Mouse (Mus musculus) hindbrain, postnatal 0 days (tissue): ENCODE results near the gene Frrs1. TPM values are rescaled to one million over a fixed set of nuclear protein-coding genes. Genes with fewer than 3 reads are reported as not detected.

Experiments
- ATAC-seq: fragments of 200-750 bp; cut with Nextera tagmentation; 2 replicates; pipeline ENCODE4 v1.8.0; 2017; ENCODE audit warnings: mild to moderate bottlenecking, moderate TSS enrichment, moderate library complexity
- DNase-seq: peaks from one replicate; pipeline ENCODE4 v3.0.0-alpha.2; 2015; ENCODE audit warnings: low spot score
- H3K27ac ChIP-seq: fragments of 300-500 bp; sonication (generic); 2 replicates; pipeline ENCODE4 v1.5.1; 2014; ENCODE audit warnings: mild to moderate bottlenecking
- H3K27me3 ChIP-seq: fragments of 300-500 bp; sonication (generic); 2 replicates; pipeline ENCODE4 v1.6.1; 2014; ENCODE audit warnings: low read length, mixed read lengths; ENCODE audit not compliant: insufficient read depth
- H3K36me3 ChIP-seq: fragments of 300-500 bp; sonication (generic); 2 replicates; pipeline ENCODE4 v1.6.1; 2014; ENCODE audit warnings: low read length, mixed read lengths; ENCODE audit not compliant: insufficient read depth
- H3K4me1 ChIP-seq: fragments of 300-500 bp; sonication (generic); 2 replicates; pipeline ENCODE4 v1.6.1; 2014; ENCODE audit warnings: antibody characterized with exemption, low read length, mixed read lengths; ENCODE audit not compliant: insufficient read depth
- H3K4me2 ChIP-seq: fragments of 300-500 bp; sonication (generic); 2 replicates; pipeline ENCODE4 v1.6.1; 2014; ENCODE audit warnings: low read depth, mild to moderate bottlenecking, low read length, moderate library complexity, mixed read lengths
- H3K4me3 ChIP-seq: fragments of 300-500 bp; sonication (generic); 2 replicates; pipeline ENCODE4 v1.5.1; 2014; ENCODE audit warnings: low read length
- H3K9ac ChIP-seq: fragments of 300-500 bp; sonication (generic); replicated peaks from 2 replicates; pipeline ENCODE4 v1.6.1; 2014; ENCODE audit warnings: mild to moderate bottlenecking, low read length, moderate library complexity, mixed read lengths
- H3K9me3 ChIP-seq: fragments of 300-500 bp; sonication (generic); 2 replicates; pipeline ENCODE4 v1.6.1; 2016; ENCODE audit warnings: low read length, mixed read lengths
- CTCF ChIP-seq: IDR thresholded peaks from 2 replicates; pipeline ENCODE4 v1.5.1; 2016; ENCODE audit warnings: antibody characterized with exemption, control low read depth, low read depth
- WGBS: fragments of 180-500 bp; shearing (Covaris S2); extraction: QIAGEN DNeasy Blood & Tissue Kit; methylation state at CpG from one replicate; pipeline ENCODE4 v1.1.7; 2014; 5-methylcytosine and 5-hydroxymethylcytosine counted together
- polyA plus RNA-seq: library from polyadenylated mRNA; unstranded; fragments of >200 nt; fragmentation: Nextera tagmentation; extraction: Ambion mirVana; gene quantifications from 2 replicates; pipeline ENCODE4 v1.2.1, GENCODE M21; 2015
- total RNA-seq: library from RNA; depleted of rRNA; stranded (reverse); fragments of >200 nt; gene quantifications from 2 replicates; pipeline ENCODE4 v1.2.3, GENCODE M21; 2014

Frrs1 gene
- total and polyA plus RNA-seq, 2 experiments from 2014 or later, result 4.1 to 6.0 TPM

DNA sequence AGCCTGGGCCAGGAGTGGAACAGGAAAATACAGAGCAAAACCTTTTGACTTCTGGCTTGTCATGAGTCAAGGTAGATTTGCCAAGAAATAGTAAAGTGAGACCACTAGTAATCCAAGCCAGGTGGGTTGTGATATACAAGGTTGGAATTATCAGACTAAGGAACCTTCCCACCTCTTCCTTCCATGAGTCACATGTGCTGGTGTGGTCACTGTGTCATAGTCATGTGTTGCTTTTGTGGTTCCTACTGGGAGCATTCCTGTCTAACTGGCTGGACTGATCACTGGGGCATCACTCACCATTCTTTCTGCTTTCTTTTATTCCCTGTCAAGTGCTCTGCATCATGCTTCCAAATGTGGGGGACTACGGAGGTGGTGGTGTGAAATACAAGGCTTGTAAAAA is 11.2 kb upstream of the Frrs1 start:
- Histone ChIP-seq H3K27me3 (no peaks in the 10 kb centered on the region), H3K9ac (no peak overlapping the region), H3K36me3 (no peaks in the 10 kb centered on the region), H3K9me3 (no peaks in the 10 kb centered on the region), H3K4me1 (no peaks in the 10 kb centered on the region), H3K4me2 (no peak overlapping the region), H3K27ac (no peak overlapping the region), H3K4me3 (no peak overlapping the region)
- no peak for ATAC-seq
- DNase-seq, result no peak
- 100% methylated on average over 1 of the region's 1 CpGs for WGBS
- TF ChIP-seq CTCF, result no peak

DNA sequence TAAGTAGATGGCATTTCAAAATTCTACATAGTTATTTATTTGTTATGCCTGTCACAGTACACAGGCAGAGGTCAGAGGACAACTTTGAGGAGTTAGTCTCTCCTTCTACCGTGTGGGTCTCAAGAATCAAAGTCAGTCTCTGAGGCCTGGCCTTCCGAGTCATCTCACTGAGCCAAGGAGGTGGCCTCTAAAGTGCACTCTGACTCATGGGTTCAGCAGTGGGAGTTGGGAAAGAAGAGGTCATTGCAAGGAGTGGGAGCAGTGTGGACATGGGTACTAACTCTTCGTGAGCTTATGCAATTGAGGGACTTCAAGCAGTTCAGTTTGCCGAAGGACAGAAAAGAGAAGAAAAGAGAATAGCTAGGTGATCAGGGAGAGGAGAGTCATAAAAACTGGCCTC is 10.3 kb upstream of the Frrs1 start:
- Histone ChIP-seq H3K4me2 (no peak overlapping the region), H3K27me3 (no peaks in the 10 kb centered on the region), H3K9ac (no peak overlapping the region), H3K36me3 (no peaks in the 10 kb centered on the region), H3K9me3 (no peaks in the 10 kb centered on the region), H3K27ac (no peak overlapping the region), H3K4me3 (no peak overlapping the region), H3K4me1 (no peaks in the 10 kb centered on the region)
- ATAC-seq (no peak), DNase-seq (no peak)
- TF ChIP-seq CTCF, result no peak
- 87% methylated on average over 4 of the region's 4 CpGs for WGBS

DNA sequence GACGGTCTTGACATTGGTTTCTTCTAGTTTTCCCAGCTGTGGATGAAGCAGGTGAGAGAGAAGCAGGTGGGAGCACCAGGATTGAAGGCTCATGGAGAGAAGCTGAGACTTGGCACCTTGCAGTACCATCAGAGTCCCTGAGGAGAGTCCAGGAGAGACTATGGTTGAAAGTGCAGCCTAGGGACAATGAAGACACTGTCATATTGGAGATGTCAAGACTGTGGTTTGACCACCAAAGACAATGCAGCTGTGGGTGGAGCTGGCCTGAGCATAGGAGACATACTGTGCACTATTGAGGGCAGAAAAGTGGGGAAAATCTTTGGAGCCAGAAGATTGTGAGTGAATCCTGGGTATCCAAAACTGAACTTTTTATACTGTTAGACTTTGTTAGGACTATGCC is 8.9 kb upstream of the Frrs1 start:
- Histone ChIP-seq H3K4me1 (no peaks in the 10 kb centered on the region), H3K4me3 (no peak overlapping the region), H3K4me2 (no peak overlapping the region), H3K27me3 (no peaks in the 10 kb centered on the region), H3K27ac (no peak overlapping the region), H3K36me3 (no peaks in the 10 kb centered on the region), H3K9me3 (no peaks in the 10 kb centered on the region), H3K9ac (no peak overlapping the region)
- no peak for TF ChIP-seq CTCF
- no peak for DNase-seq
- 83% methylated on average over 1 of the region's 1 CpGs for WGBS
- ATAC-seq, result no peak

DNA sequence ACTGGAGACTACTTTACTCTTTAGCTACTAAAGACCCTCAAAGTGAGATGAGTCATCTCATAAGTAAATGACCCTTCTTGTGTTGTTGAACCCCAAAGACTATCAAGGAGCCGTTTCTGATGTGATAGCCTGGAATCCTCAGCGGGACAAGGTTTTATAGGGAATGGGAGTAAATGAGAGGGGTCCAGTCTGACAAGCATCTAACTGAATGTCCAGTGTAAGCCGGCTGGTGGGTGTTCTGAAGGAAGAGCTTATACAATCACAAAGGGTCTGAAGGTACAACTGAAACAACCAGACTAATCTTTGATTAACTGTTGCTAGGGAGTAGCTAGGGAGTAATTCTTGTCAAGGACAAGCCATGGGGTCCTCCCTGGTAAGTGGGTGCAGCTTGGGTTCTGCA is 6.8 kb upstream of the Frrs1 start:
- TF ChIP-seq CTCF, result no peak
- ATAC-seq, result no peak

DNA sequence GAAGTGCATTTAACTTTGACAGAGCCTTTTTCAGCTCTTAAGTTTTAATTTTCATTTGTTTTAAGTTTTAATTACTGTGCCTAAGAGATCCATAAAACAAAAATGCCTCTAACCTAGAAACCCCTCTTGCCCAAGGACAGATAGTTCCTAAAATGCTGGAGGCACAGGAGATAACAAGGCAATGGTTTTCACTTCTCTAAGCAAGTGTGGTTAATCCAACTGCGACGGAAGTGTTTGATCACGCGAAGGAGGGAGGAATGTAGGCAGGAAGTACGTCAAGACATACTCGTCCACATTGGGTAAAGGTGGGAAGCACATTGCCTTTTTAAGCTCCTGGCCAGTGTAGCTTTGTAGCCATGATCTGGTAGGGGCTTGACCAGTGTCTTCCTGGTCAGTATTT is 1.7 kb upstream of the Frrs1 start:
- ATAC-seq, result no peak
- Histone ChIP-seq H3K27me3 (no peaks in the 10 kb centered on the region), H3K27ac (no peak overlapping the region), H3K9ac (no peak overlapping the region), H3K4me1 (no peaks in the 10 kb centered on the region), H3K4me2 (no peak overlapping the region), H3K9me3 (no peaks in the 10 kb centered on the region), H3K4me3 (no peak overlapping the region), H3K36me3 (no peaks in the 10 kb centered on the region)
- no peak for TF ChIP-seq CTCF
- no peak for DNase-seq
- WGBS, result 82% methylated on average over 6 of the region's 6 CpGs

More for the DNA sequence above, 6.8 kb upstream of the Frrs1 start:
- Histone ChIP-seq H3K27ac (no peak overlapping the region), H3K4me2 (no peak overlapping the region), H3K9me3 (no peaks in the 10 kb centered on the region), H3K9ac (no peak overlapping the region), H3K27me3 (no peaks in the 10 kb centered on the region), H3K4me1 (no peaks in the 10 kb centered on the region), H3K36me3 (no peaks in the 10 kb centered on the region), H3K4me3 (no peak overlapping the region)
- no peak for DNase-seq
- WGBS, result 88% methylated on average over 3 of the region's 3 CpGs

DNA sequence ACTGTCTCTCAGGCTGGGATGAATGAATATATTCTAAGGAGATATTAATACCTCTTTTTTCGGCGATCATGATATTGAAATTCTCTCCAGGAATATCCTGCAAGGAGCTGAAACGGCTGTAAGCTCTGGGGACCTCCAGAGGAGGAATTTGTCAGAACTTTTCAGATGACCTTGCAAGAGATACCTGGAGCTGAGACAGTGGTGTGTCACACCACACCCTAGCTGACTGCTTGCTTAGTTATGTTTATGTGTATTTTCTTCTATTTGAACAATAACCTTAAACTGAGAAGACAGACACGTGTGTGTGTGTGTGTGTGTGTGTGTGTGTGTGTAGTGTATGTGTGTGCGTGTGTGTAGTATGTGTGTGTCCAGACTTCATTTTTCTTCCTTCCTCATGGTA is 488 bp downstream of the Frrs1 start:
- no peak overlapping the region for H3K27ac ChIP-seq
- no peak overlapping the region for H3K4me3 ChIP-seq
- no peaks in the 10 kb centered on the region for H3K36me3 ChIP-seq
- H3K4me1 ChIP-seq, result no peaks in the 10 kb centered on the region
- H3K9me3 ChIP-seq, result no peaks in the 10 kb centered on the region
- H3K4me2 ChIP-seq, result no peak overlapping the region
- ATAC-seq (no peak), DNase-seq (no peak)
- 86% methylated on average over 5 of the region's 5 CpGs for WGBS
- no peak overlapping the region for H3K9ac ChIP-seq
- H3K27me3 ChIP-seq, result no peaks in the 10 kb centered on the region
- TF ChIP-seq CTCF, result no peak

DNA sequence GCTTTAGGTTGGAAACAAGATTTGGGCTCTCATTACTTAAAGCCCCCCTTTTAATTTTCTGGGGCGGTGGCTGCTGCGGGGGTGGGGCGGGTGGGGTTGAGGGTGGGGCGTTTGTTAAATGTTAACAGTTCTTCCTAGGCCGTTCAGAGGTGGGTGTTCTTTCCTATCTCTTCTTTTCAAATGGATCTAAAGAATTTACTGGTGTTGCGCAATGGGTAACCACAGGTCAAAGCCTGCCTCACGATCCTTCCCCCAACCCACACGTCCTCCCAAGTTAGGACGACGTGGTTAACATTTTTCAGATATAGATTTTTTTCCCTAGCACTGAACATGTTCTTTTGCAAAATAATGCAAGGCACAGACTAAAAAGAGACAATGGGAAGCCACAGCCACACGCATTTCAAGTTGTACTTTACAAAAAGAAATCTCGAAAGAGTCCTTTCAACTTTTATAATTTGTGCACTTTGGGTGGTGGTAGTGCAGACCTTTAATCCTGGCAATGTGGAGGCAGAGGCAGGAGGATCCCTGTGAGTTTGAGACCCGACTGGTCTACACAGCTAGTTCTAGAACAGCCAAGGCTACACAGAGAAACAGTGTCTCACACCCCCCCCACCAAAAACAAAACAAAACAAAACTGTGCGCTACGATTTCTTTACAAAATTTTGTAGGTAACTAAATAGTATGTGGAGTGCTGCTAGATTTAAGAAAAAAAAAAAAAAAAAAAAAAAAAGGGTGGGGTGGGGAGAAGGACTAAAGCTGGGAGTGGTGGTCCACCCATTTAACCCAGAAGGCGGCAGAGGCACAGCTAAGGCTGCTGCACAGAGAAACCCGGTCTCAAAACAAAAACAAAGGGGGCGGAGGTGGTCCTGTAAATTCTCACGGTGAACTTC is 1.3 kb downstream of the Frrs1 start:
- WGBS, result 71% methylated on average over 19 of the region's 19 CpGs
- peak overlapping the region; percentile 46 for H3K4me3 ChIP-seq

More for the DNA sequence above, 1.3 kb downstream of the Frrs1 start:
- peak overlapping the region; percentile 44 for H3K9ac ChIP-seq
- H3K27ac ChIP-seq, result peak overlapping the region; percentile 56
- no peak for TF ChIP-seq CTCF
- peak overlapping the region; percentile 75 for H3K4me2 ChIP-seq
- no peaks in the 10 kb centered on the region for H3K27me3 ChIP-seq
- no peaks in the 10 kb centered on the region for H3K36me3 ChIP-seq
- H3K9me3 ChIP-seq, result no peaks in the 10 kb centered on the region
- peak; percentile 21; the same call in 1 of the 2 replicates for ATAC-seq
- no peak for DNase-seq
- no peaks in the 10 kb centered on the region for H3K4me1 ChIP-seq
